Mouse (Mus musculus) spleen, adult 2 months (tissue): ENCODE results near the gene Ehd4. TPM values are rescaled to one million over a fixed set of nuclear protein-coding genes. Genes with fewer than 3 reads are reported as not detected.

ENCODE experiments used
- DNase-seq, 2 experiments: peaks; one replicate each; pipeline versions ENCODE4 v3.0.0 to v3.0.0-alpha.2; 2012 to 2021; ENCODE audit warnings: low spot score in 2 of 2, low read depth in 1 of 2
- H3K27ac ChIP-seq: fragments of 200-500 bp; 2 replicates; pipeline ENCODE4 v1.5.1; 2012; ENCODE audit warnings: low read length, inconsistent platforms; ENCODE audit not compliant: insufficient read depth
- H3K27me3 ChIP-seq: fragments of 200-500 bp; 2 replicates; pipeline ENCODE4 v1.6.1; 2012; ENCODE audit warnings: mild to moderate bottlenecking, moderate library complexity, low read length, inconsistent platforms; ENCODE audit not compliant: control insufficient read depth, insufficient read depth
- H3K36me3 ChIP-seq: fragments of 200-500 bp; 2 replicates; pipeline ENCODE4 v1.6.1; 2012; ENCODE audit warnings: mild to moderate bottlenecking, low read length, inconsistent platforms; ENCODE audit not compliant: control insufficient read depth, insufficient read depth
- H3K4me1 ChIP-seq: fragments of 200-500 bp; 2 replicates; pipeline ENCODE4 v1.6.1; 2011; ENCODE audit warnings: inconsistent platforms; ENCODE audit not compliant: control insufficient read depth, insufficient read depth, insufficient read length
- H3K4me3 ChIP-seq: fragments of 200-500 bp; 2 replicates; pipeline ENCODE4 v1.5.1; 2011; ENCODE audit warnings: mild to moderate bottlenecking, inconsistent platforms; ENCODE audit not compliant: insufficient read depth, insufficient read length; ENCODE audit errors: extremely low read depth
- CTCF ChIP-seq: fragments of 200-500 bp; IDR thresholded peaks from 2 replicates; pipeline ENCODE4 v1.5.1; 2011; ENCODE audit warnings: mild to moderate bottlenecking, inconsistent platforms; ENCODE audit not compliant: insufficient read depth, insufficient read length, insufficient replicate concordance; ENCODE audit errors: extremely low read depth
- POLR2A ChIP-seq: fragments of 200-500 bp; IDR thresholded peaks from 2 replicates; pipeline ENCODE4 v1.6.1; 2011; ENCODE audit warnings: low read depth, low read length, inconsistent platforms
- WGBS: fragments of 180-500 bp; shearing (Covaris S2); methylation state at CpG from one replicate; pipeline ENCODE4 v1.1.7; 2018; 5-methylcytosine and 5-hydroxymethylcytosine counted together
- polyA plus RNA-seq: library from polyadenylated mRNA; depleted of rRNA; stranded (reverse); fragments of >200 nt; gene quantifications from 2 replicates; pipeline ENCODE4 v1.2.3, GENCODE M21; 2012

The Ehd4 gene
- polyA plus RNA-seq, 1 experiment: 35.4 TPM

GRCm38 (mm10) chr2:120173718-120174117, 19.3 kb upstream of the Ehd4 start:
- Histone ChIP-seq H3K36me3 (no peaks in the 10 kb centered on the region), H3K27ac (no peak overlapping the region), H3K27me3 (no peaks in the 10 kb centered on the region), H3K4me3 (no peak overlapping the region), H3K4me1 (no peaks in the 10 kb centered on the region)
- peak in 1 of 2 experiments; percentile 46 for DNase-seq
- no peak for TF ChIP-seq POLR2A
- TF ChIP-seq CTCF: peak; percentile 51; the same call in 1 of the 2 replicates
- 27% methylated on average over 10 of the region's 10 CpGs for WGBS

GRCm38 (mm10) chr2:120171362-120171761, 17.0 kb upstream of the Ehd4 start:
- H3K4me1 ChIP-seq: no peaks in the 10 kb centered on the region
- no peak overlapping the region for H3K4me3 ChIP-seq
- no peak overlapping the region for H3K27ac ChIP-seq
- H3K27me3 ChIP-seq: no peaks in the 10 kb centered on the region
- DNase-seq: no peak
- TF ChIP-seq CTCF (no peak), POLR2A (no peak)
- H3K36me3 ChIP-seq: no peaks in the 10 kb centered on the region
- WGBS: 90% methylated on average over 7 of the region's 7 CpGs

- Histone ChIP-seq H3K4me1 (no peaks in the 10 kb centered on the region), H3K36me3 (no peaks in the 10 kb centered on the region), H3K27me3 (no peaks in the 10 kb centered on the region), H3K27ac (no peak overlapping the region), H3K4me3 (no peak overlapping the region)
- peak in 1 of 2 experiments; percentile 38 for DNase-seq
- 55% methylated on average over 1 of the region's 1 CpGs for WGBS
- TF ChIP-seq CTCF (no peak), POLR2A (no peak)
Measured at GRCm38 (mm10) chr2:120170726-120171125, 16.3 kb upstream of the Ehd4 start.

- H3K27me3 ChIP-seq: no peaks in the 10 kb centered on the region
Measured at GRCm38 (mm10) chr2:120169382-120169781, 15.0 kb upstream of the Ehd4 start.

GRCm38 (mm10) chr2:120167763-120168162, 13.4 kb upstream of the Ehd4 start:
- Histone ChIP-seq H3K27ac (no peak overlapping the region), H3K36me3 (no peaks in the 10 kb centered on the region), H3K4me1 (no peaks in the 10 kb centered on the region), H3K27me3 (no peaks in the 10 kb centered on the region), H3K4me3 (no peak overlapping the region)
- TF ChIP-seq POLR2A: no peak
- no peak for TF ChIP-seq CTCF
- DNase-seq: no peak
- WGBS: 89% methylated on average over 8 of the region's 8 CpGs

More at GRCm38 (mm10) chr2:120169382-120169781, 15.0 kb upstream of the Ehd4 start:
- no peak overlapping the region for H3K4me3 ChIP-seq
- no peaks in the 10 kb centered on the region for H3K36me3 ChIP-seq
- TF ChIP-seq POLR2A: no peak
- TF ChIP-seq CTCF: no peak
- DNase-seq: no peak
- WGBS: 78% methylated on average over 3 of the region's 3 CpGs
- H3K27ac ChIP-seq: no peak overlapping the region
- no peaks in the 10 kb centered on the region for H3K4me1 ChIP-seq

GRCm38 (mm10) chr2:120165474-120165873, 11.1 kb upstream of the Ehd4 start:
- TF ChIP-seq POLR2A (no peak), CTCF (no peak)
- WGBS: 89% methylated on average over 10 of the region's 10 CpGs
- no peaks in the 10 kb centered on the region for H3K27me3 ChIP-seq
- no peak for DNase-seq
- H3K4me3 ChIP-seq: no peak overlapping the region
- H3K36me3 ChIP-seq: no peaks in the 10 kb centered on the region
- H3K4me1 ChIP-seq: no peaks in the 10 kb centered on the region
- no peak overlapping the region for H3K27ac ChIP-seq

GRCm38 (mm10) chr2:120159434-120159833, 5.0 kb upstream of the Ehd4 start:
- Histone ChIP-seq H3K4me3 (no peak overlapping the region), H3K4me1 (no peaks in the 10 kb centered on the region; the same call in 1 of the 2 replicates), H3K27me3 (no peaks in the 10 kb centered on the region), H3K27ac (0 out of 2 replicates have a peak overlapping the region, but pooled peaks have one; percentile 3), H3K36me3 (no peaks in the 10 kb centered on the region)
- 83% methylated on average over 2 of the region's 2 CpGs for WGBS
- no peak for TF ChIP-seq CTCF
- TF ChIP-seq POLR2A: no peak
- no peak for DNase-seq
